Mouse (Mus musculus): ENCODE data around the gene Npas2. TPM values are rescaled to one million over a fixed set of nuclear protein-coding genes. Genes with fewer than 3 reads are reported as not detected.

Npas2 gene
- total RNA-seq, 4 experiments from 2014 or later: 31.9 to 34.3 (median 33.1) TPM

DNA sequence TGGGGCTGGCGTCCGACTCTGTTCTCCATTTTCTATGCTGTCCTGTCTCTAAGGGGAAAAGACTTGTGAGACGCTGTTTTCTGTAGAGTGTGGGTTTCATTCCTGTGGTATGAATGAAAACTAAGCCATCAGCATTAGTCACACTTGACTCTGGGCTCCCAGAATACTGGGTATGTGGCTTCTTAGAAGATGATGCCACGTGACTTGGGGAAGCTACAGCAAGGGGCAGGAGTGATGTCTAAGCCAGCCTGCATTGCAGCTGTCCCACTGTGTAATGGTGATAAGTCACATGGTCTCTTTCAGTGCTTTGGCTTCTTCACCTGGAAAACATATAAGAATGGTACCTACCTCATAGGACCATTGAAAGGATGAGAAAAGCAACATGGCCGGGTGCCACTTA is 88.4 kb downstream of the Npas2 start:
- DNase-seq (ENCODE audit: low spot score in 2 of 2): no peak

DNA sequence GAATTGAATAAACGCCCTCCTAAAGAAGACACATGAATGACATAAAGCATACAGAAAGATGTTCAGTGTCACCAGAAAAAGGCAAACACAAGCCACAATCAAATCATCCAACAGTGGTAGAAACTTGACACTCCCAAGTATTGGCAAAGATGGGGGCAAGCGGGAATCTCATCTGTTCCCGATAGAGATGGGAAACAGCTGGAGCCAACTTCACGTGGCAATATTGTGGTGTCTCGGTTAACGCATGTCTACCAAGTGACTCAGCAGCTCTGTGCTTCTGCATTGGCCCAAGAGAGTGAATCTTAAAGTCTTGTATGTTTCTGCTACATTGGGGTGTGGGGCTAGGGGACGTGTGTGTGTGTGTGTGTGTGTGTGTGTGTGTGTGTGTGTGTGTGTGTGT is 89.8 kb downstream of the Npas2 start:
- DNase-seq (ENCODE audit: low spot score in 2 of 2): no peak

DNA sequence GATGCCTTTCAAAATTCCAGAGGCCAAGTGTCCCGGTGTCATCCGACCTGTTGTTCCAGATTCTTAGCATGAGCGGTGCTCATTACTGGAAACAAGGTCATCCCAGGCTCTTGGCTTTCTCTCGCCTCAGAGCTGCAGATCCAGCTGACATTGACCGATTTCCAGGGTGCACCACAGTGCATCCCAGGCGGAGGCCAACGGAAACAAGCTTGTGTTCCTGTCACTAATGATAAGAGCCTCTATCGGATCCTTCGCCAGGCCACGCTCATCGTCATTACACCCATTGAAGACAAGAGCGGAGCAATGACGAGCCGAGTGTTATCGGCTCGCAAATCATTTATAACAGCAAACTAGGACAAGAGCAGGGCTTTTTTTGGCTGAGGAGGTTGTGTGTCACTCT is 91.3 kb downstream of the Npas2 start:
- no peak for DNase-seq (ENCODE audit: low spot score in 2 of 2)

- no peak for DNase-seq (ENCODE audit: low spot score in 2 of 2)
These were observed 93.5 kb downstream of the Npas2 start for GRCm38 (mm10) chr1:39287076-39287475.

- DNase-seq (ENCODE audit: low spot score in 2 of 2): no peak
These were observed 94.3 kb downstream of the Npas2 start for GRCm38 (mm10) chr1:39287831-39288230.

GRCm38 (mm10) chr1:39288425-39288824 is 94.9 kb downstream of the Npas2 start:
- no peak for DNase-seq (ENCODE audit: low spot score in 2 of 2)

GRCm38 (mm10) chr1:39292001-39292400 is 98.5 kb downstream of the Npas2 start:
- no peak for DNase-seq (ENCODE audit: low spot score in 2 of 2)

DNA sequence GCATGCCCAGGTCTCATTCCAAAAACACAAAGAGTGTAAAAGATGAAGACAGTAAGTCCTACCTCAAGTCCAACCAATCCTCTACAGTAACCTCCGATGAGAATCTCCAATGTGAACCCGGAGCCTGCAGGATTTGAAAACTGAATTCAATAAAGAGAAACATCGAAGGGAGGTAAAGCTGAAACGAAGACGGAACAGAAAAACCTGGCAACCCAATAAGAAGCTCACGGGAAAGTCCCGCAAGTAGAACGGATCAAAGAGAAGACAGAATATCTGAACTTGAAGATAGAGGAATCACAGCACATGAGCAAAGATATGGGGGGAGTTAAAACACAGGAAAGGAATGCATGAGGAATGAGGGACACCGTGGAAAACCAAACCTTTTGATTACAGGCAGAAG is 104.8 kb downstream of the Npas2 start:
- DNase-seq (ENCODE audit: low spot score in 2 of 2): no peak

DNA sequence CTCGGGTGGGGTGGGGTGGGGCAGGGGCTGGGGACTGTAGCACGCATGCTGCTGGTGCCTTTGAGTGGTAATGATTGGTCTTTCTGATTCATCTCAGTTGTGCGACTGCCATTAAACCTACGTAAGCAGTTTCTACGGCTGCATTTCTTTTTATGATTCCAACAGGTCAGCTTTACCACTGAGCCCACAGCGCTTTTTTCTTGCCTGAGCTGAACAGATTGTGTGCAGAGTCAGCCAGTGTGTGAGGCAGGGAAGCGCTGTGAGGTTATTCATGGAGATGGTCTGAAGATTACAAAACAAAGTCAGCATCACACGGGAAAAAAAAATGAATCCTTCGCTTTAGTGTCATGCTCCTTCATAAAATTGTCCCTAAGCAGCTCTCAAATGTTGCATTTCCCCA is 106.7 kb downstream of the Npas2 start:
- no peak for DNase-seq (ENCODE audit: low spot score in 2 of 2)

GRCm38 (mm10) chr1:39300676-39301075 is 107.1 kb downstream of the Npas2 start:
- no peak for DNase-seq (ENCODE audit: low spot score in 2 of 2)

GRCm38 (mm10) chr1:39302246-39302645 is 108.7 kb downstream of the Npas2 start:
- DNase-seq (ENCODE audit: low spot score in 2 of 2): no peak

DNA sequence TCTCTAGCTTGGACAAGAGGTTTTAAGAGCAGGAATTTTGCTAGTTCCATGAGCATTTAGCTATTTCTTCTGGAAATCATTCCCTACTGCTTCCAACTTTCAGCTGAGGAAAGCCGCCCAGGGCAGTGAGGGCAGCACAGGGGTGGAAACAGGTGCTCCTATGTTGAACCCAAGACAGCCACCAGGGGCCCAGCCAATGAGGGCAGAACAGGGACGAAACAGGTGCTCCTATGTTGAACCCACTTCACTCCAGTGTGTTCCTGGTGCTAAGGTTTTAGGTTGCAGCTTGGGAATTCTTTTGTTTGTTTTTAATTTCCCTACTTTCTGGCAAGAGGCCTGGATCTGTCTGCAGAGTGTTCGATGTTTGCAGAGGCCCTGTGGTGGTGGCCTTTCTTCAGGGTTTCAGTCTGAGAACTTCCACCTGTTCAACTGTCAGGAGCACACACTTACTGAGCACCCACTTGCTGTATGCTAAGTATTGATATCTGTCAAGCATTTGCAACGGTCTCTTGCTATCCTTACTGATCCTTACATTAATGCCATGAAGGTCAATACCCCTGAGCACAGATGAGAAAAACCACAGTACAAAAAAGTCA is 109.6 kb downstream of the Npas2 start:
- no peak for DNase-seq (ENCODE audit: low spot score in 2 of 2)

DNA sequence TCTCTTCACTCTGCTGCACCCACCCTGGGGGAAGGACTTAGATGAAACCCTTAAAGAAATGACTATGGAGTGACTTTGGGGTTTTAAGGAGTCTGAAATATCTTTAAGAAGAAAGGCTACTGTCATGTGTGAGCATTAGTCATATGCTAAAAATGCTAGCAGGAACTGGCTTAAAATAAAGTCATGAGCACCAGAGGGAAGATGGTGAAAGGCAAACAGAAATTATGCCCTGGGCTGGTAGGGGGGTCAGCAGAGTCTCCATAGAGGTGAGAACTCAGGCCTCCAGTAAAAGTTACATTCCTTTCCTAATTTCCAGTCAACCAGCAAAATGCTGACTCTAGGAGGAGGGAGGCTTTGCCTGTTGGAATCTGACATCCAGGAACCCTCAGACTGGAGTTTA is 113.8 kb downstream of the Npas2 start:
- DNase-seq (ENCODE audit: low spot score in 2 of 2): no peak

GRCm38 (mm10) chr1:39307971-39308370 is 114.4 kb downstream of the Npas2 start:
- DNase-seq (ENCODE audit: low spot score in 2 of 2): no peak

DNA sequence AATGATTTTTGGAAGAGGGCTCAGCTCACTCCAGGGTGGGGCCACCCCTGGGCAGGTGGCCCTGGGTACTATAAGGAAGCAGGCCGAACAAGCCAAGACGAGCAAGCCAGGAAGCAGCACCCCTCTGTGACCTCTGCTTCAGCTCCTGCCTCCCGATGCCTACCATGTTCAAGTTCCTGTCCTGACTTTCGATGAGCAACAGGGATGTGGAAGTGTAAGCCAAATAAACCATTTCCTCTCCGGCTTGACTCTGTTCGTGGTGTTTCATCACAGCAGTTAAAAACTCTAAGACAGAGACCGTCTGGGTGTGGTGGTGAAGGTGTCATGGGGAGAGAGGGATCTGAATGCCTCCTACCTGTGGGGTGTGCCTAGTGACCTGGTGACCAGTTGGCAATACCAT is 116.0 kb downstream of the Npas2 start:
- DNase-seq (ENCODE audit: low spot score in 2 of 2): no peak

DNA sequence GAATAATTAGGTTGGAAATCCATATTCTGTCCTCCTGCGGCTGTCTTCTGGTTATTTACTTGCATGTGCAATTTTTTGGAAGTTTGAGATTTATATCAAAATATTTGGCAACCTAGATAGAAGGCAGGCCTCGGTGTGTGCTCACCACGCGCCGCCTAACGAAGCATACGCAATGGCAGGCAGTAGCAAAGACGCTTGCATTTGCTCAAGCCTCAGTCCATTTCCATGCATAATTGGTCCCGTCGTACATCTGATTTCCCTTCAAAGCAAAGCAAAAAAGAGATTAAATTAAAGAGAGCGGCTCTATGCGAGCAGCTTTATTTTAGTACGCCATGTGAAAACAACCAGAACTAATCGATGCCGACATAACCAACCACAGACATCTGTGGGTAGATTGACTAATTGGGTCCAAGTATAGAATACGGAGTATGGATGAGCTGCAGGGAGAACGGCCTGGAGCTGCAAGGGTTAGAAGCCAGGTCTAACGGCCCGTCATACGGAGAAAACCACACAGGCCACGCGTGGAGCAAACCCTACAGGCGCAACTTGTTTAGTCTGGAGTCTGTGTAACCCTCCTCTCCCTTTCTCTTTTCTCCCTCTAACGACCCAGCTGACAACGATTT is 118.9 kb downstream of the Npas2 start:
- DNase-seq (ENCODE audit: low spot score in 2 of 2): no peak

- DNase-seq (ENCODE audit: low spot score in 2 of 2): no peak
These were observed 120.1 kb downstream of the Npas2 start for GRCm38 (mm10) chr1:39313352-39314245.

- peak in 1 of 2 experiments; percentile 15 for DNase-seq (ENCODE audit: low spot score in 2 of 2)
These were observed 124.4 kb downstream of the Npas2 start for GRCm38 (mm10) chr1:39317935-39318334.

- DNase-seq (ENCODE audit: low spot score in 2 of 2): no peak
These were observed 125.3 kb downstream of the Npas2 start for GRCm38 (mm10) chr1:39318870-39319269.

DNA sequence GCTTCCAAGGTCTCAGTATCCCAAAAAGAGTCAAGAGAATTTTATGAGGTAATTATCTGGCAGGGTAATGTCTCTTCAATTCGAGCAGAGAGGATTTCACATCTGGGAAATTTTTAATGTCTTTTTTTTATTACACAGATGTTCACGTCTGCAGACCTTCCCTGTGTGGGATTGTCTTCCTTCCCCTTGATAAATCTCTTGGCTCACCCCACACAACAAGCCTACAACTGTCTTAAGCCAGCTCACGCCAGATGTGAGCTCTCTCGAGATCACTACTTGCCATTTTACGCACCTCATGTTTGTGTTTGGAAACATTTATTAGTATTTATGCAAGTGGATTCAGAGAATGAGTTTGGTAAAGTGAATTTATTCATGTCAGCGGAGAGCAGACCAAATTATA is 128.4 kb downstream of the Npas2 start:
- DNase-seq (ENCODE audit: low spot score in 2 of 2): no peak

- no peak for DNase-seq (ENCODE audit: low spot score in 2 of 2)
These were observed 131.7 kb downstream of the Npas2 start for GRCm38 (mm10) chr1:39325228-39325627.

GRCm38 (mm10) chr1:39327546-39327945 is 134.0 kb downstream of the Npas2 start:
- no peak for DNase-seq (ENCODE audit: low spot score in 2 of 2)
